Mouse (Mus musculus): ENCODE measurements at regions not wholly inside any gene's neighbourhood (a gene's known extent, or its start where the extent isn't known, plus 50 kb on each side); places are given as distances from the start of the nearest gene placed in this dataset.

GRCm38 (mm10) chr13:32610970-32611369 lies 172.8 kb downstream of the Mylk4 start:
- TF ChIP-seq CTCF (IDR thresholded peaks at IDR 0.05) = no peak
- TF ChIP-seq EP300 (IDR thresholded peaks at IDR 0.05) = peak; percentile 94
